Mouse (Mus musculus) midbrain, embryonic 13.5 days (tissue): Measurements from ENCODE around the gene Phospho1. TPM values are rescaled to one million over a fixed set of nuclear protein-coding genes. Genes with fewer than 3 reads are reported as not detected.

Experiments
- ATAC-seq: fragments of 200-750 bp; cut with Nextera tagmentation; 2 replicates; pipeline ENCODE4 v1.8.0; 2017; ENCODE audit warnings: mild to moderate bottlenecking, moderate TSS enrichment, moderate library complexity
- H3K27ac ChIP-seq: fragments of 300-500 bp; sonication (generic); 2 replicates; pipeline ENCODE4 v1.5.1; 2015; ENCODE audit warnings: inconsistent platforms, mild to moderate bottlenecking, moderate library complexity
- H3K27me3 ChIP-seq: fragments of 300-500 bp; sonication (generic); 2 replicates; pipeline ENCODE4 v1.6.1; 2015; ENCODE audit warnings: mild to moderate bottlenecking, inconsistent platforms
- H3K36me3 ChIP-seq: fragments of 300-500 bp; sonication (generic); 2 replicates; pipeline ENCODE4 v1.6.1; 2015; ENCODE audit warnings: mild to moderate bottlenecking, inconsistent platforms
- H3K4me1 ChIP-seq: fragments of 300-500 bp; sonication (generic); replicated peaks from 2 replicates; pipeline ENCODE4 v1.6.1; 2015; ENCODE audit warnings: inconsistent platforms
- H3K4me2 ChIP-seq: fragments of 300-500 bp; sonication (generic); replicated peaks from 2 replicates; pipeline ENCODE4 v1.6.1; 2015; ENCODE audit warnings: moderate library complexity, mild to moderate bottlenecking, inconsistent platforms
- H3K4me3 ChIP-seq: fragments of 300-500 bp; sonication (generic); replicated peaks from 2 replicates; pipeline ENCODE4 v1.5.1; 2015; ENCODE audit warnings: mild to moderate bottlenecking, inconsistent platforms
- H3K9ac ChIP-seq: fragments of 300-500 bp; sonication (generic); replicated peaks from 2 replicates; pipeline ENCODE4 v1.6.1; 2015; ENCODE audit warnings: mild to moderate bottlenecking, inconsistent platforms
- H3K9me3 ChIP-seq: fragments of 300-500 bp; sonication (generic); 2 replicates; pipeline ENCODE4 v1.6.1; 2016; ENCODE audit warnings: mild to moderate bottlenecking, inconsistent platforms
- whole genome bisulfite sequencing: fragments of 180-500 bp; shearing (Covaris S2); methylation state at CpG from one replicate; pipeline ENCODE4 v1.1.7; 2015; 5-methylcytosine and 5-hydroxymethylcytosine counted together
- polyA plus RNA-seq: library from polyadenylated mRNA; unstranded; fragments of >200 nt; fragmentation: Nextera tagmentation; extraction: Ambion mirVana; gene quantifications from 2 replicates; pipeline ENCODE4 v1.2.1, GENCODE M21; 2015

Gene Phospho1
- polyA plus RNA-seq, 1 experiment from 2014 or later = not detected

GRCm38 (mm10) chr11:95814101-95814500, 10.2 kb upstream of the Phospho1 start:
- no peak for ATAC-seq
- Histone ChIP-seq H3K9ac (no peak overlapping the region), H3K27ac (no peak overlapping the region), H3K4me1 (peaks cover 7% of the 10 kb centered on the region), H3K4me3 (no peak overlapping the region), H3K9me3 (no peaks in the 10 kb centered on the region), H3K4me2 (no peak overlapping the region), H3K36me3 (no peaks in the 10 kb centered on the region), H3K27me3 (no peaks in the 10 kb centered on the region)
- 85% methylated on average over 2 of the region's 2 CpGs for WGBS

GRCm38 (mm10) chr11:95814857-95815256, 9.4 kb upstream of the Phospho1 start:
- 75% methylated on average over 5 of the region's 5 CpGs for WGBS
- no peak for ATAC-seq
- H3K9me3 ChIP-seq = no peaks in the 10 kb centered on the region
- H3K4me3 ChIP-seq = no peak overlapping the region
- H3K4me1 ChIP-seq = peaks cover 2% of the 10 kb centered on the region
- H3K9ac ChIP-seq = no peak overlapping the region
- H3K36me3 ChIP-seq = no peaks in the 10 kb centered on the region
- H3K27me3 ChIP-seq = no peaks in the 10 kb centered on the region
- H3K27ac ChIP-seq = no peak overlapping the region
- no peak overlapping the region for H3K4me2 ChIP-seq

GRCm38 (mm10) chr11:95815412-95815811, 8.9 kb upstream of the Phospho1 start:
- Histone ChIP-seq H3K9ac (no peak overlapping the region), H3K4me1 (no peaks in the 10 kb centered on the region), H3K4me2 (no peak overlapping the region), H3K9me3 (no peaks in the 10 kb centered on the region), H3K27ac (no peak overlapping the region), H3K36me3 (no peaks in the 10 kb centered on the region), H3K4me3 (no peak overlapping the region), H3K27me3 (no peaks in the 10 kb centered on the region)
- ATAC-seq = no peak
- 76% methylated on average over 9 of the region's 9 CpGs for WGBS

- no peak overlapping the region for H3K27ac ChIP-seq
- H3K27me3 ChIP-seq = peaks cover 23% of the 10 kb centered on the region
- WGBS = 91% methylated on average over 8 of the region's 8 CpGs
- H3K36me3 ChIP-seq = no peaks in the 10 kb centered on the region
- no peaks in the 10 kb centered on the region for H3K9me3 ChIP-seq
- H3K4me3 ChIP-seq = no peak overlapping the region
- peaks cover 4% of the 10 kb centered on the region; the same call in 1 of the 2 replicates for H3K4me1 ChIP-seq
- no peak for ATAC-seq
- no peak overlapping the region for H3K4me2 ChIP-seq
- H3K9ac ChIP-seq = no peak overlapping the region
Measured at GRCm38 (mm10) chr11:95819138-95819537, 5.2 kb upstream of the Phospho1 start.

GRCm38 (mm10) chr11:95821511-95821910, 2.8 kb upstream of the Phospho1 start:
- Histone ChIP-seq H3K9me3 (no peaks in the 10 kb centered on the region), H3K9ac (no peak overlapping the region), H3K4me1 (peaks cover 10% of the 10 kb centered on the region), H3K36me3 (no peaks in the 10 kb centered on the region), H3K27me3 (peaks cover 42% of the 10 kb centered on the region), H3K4me3 (no peak overlapping the region), H3K27ac (no peak overlapping the region), H3K4me2 (no peak overlapping the region)
- WGBS = 79% methylated on average over 3 of the region's 3 CpGs
- no peak for ATAC-seq

GRCm38 (mm10) chr11:95822437-95822836, 1.9 kb upstream of the Phospho1 start:
- H3K27me3 ChIP-seq = peaks cover 51% of the 10 kb centered on the region
- peaks cover 10% of the 10 kb centered on the region for H3K4me1 ChIP-seq
- H3K4me2 ChIP-seq = no peak overlapping the region
- no peak for ATAC-seq
- no peak overlapping the region for H3K4me3 ChIP-seq
- no peaks in the 10 kb centered on the region for H3K9me3 ChIP-seq
- H3K27ac ChIP-seq = no peak overlapping the region
- H3K36me3 ChIP-seq = no peaks in the 10 kb centered on the region
- 97% methylated on average over 4 of the region's 4 CpGs for whole genome bisulfite sequencing
- no peak overlapping the region for H3K9ac ChIP-seq

- H3K9ac ChIP-seq = peak overlapping the region; percentile 78
- H3K36me3 ChIP-seq = no peaks in the 10 kb centered on the region
- peaks cover 73% of the 10 kb centered on the region for H3K27me3 ChIP-seq
- H3K4me2 ChIP-seq = peak overlapping the region; percentile 98
- H3K4me3 ChIP-seq = peak overlapping the region; percentile 54
- peaks cover 10% of the 10 kb centered on the region for H3K4me1 ChIP-seq
- H3K27ac ChIP-seq = no peak overlapping the region
- WGBS = 2% methylated on average over 11 of the region's 11 CpGs
- H3K9me3 ChIP-seq = no peaks in the 10 kb centered on the region
- peak; percentile 12; the same call in 1 of the 2 replicates for ATAC-seq
Measured at GRCm38 (mm10) chr11:95824877-95825243, 561 bp downstream of the Phospho1 start.

GRCm38 (mm10) chr11:95825625-95826024, 1.3 kb downstream of the Phospho1 start:
- no peaks in the 10 kb centered on the region for H3K9me3 ChIP-seq

GRCm38 (mm10) chr11:95826317-95827167, 2.2 kb downstream of the Phospho1 start:
- 53% methylated on average over 6 of the region's 6 CpGs for WGBS
- no peak overlapping the region for H3K4me3 ChIP-seq
- no peak for ATAC-seq

More at GRCm38 (mm10) chr11:95825625-95826024, 1.3 kb downstream of the Phospho1 start:
- H3K27me3 ChIP-seq = peaks cover 81% of the 10 kb centered on the region
- no peak for ATAC-seq
- H3K4me1 ChIP-seq = peaks cover 17% of the 10 kb centered on the region
- H3K9ac ChIP-seq = no peak overlapping the region
- WGBS = 50% methylated on average over 3 of the region's 3 CpGs
- no peaks in the 10 kb centered on the region for H3K36me3 ChIP-seq
- H3K4me2 ChIP-seq = no peak overlapping the region
- no peak overlapping the region for H3K4me3 ChIP-seq
- no peak overlapping the region for H3K27ac ChIP-seq

GRCm38 (mm10) chr11:95827168-95827447, 2.8 kb downstream of the Phospho1 start:
- peaks cover 91% of the 10 kb centered on the region for H3K27me3 ChIP-seq
- no peak overlapping the region for H3K27ac ChIP-seq
- H3K36me3 ChIP-seq = no peaks in the 10 kb centered on the region
- H3K4me3 ChIP-seq = no peak overlapping the region
- H3K9me3 ChIP-seq = no peaks in the 10 kb centered on the region
- no peak overlapping the region for H3K9ac ChIP-seq
- 32% methylated on average over 3 of the region's 3 CpGs for WGBS
- H3K4me2 ChIP-seq = no peak overlapping the region
- H3K4me1 ChIP-seq = peaks cover 25% of the 10 kb centered on the region
- ATAC-seq = no peak

More at GRCm38 (mm10) chr11:95826317-95827167, 2.2 kb downstream of the Phospho1 start:
- no peak overlapping the region for H3K27ac ChIP-seq
- peaks cover 90% of the 10 kb centered on the region for H3K27me3 ChIP-seq
- no peak overlapping the region for H3K9ac ChIP-seq
- no peak overlapping the region for H3K4me2 ChIP-seq
- H3K36me3 ChIP-seq = no peaks in the 10 kb centered on the region
- peaks cover 25% of the 10 kb centered on the region for H3K4me1 ChIP-seq
- no peaks in the 10 kb centered on the region for H3K9me3 ChIP-seq

- no peak overlapping the region for H3K27ac ChIP-seq
- no peaks in the 10 kb centered on the region for H3K9me3 ChIP-seq
- no peak overlapping the region for H3K9ac ChIP-seq
- H3K4me3 ChIP-seq = no peak overlapping the region
- no peak overlapping the region for H3K4me2 ChIP-seq
- H3K36me3 ChIP-seq = no peaks in the 10 kb centered on the region
- H3K4me1 ChIP-seq = peaks cover 25% of the 10 kb centered on the region
- 20% methylated on average over 3 of the region's 3 CpGs for WGBS
- ATAC-seq = no peak
- peaks cover 91% of the 10 kb centered on the region for H3K27me3 ChIP-seq
Measured at GRCm38 (mm10) chr11:95827464-95828085, 3.3 kb downstream of the Phospho1 start.

GRCm38 (mm10) chr11:95828181-95828964, 4.1 kb downstream of the Phospho1 start:
- Histone ChIP-seq H3K4me3 (no peak overlapping the region), H3K27me3 (peaks cover 91% of the 10 kb centered on the region), H3K36me3 (no peaks in the 10 kb centered on the region), H3K9me3 (no peaks in the 10 kb centered on the region), H3K27ac (no peak overlapping the region), H3K4me2 (no peak overlapping the region), H3K9ac (no peak overlapping the region), H3K4me1 (peaks cover 29% of the 10 kb centered on the region)
- WGBS = 76% methylated on average over 11 of the region's 11 CpGs
- ATAC-seq = no peak
